Mouse (Mus musculus): Measurements from ENCODE around the gene 4931414P19Rik. TPM values are rescaled to one million over a fixed set of nuclear protein-coding genes. Genes with fewer than 3 reads are reported as not detected.

Gene 4931414P19Rik
- total and polyA plus RNA-seq, 3 experiments, result 1.5 to 2.9 (median 2.7) TPM

- Histone ChIP-seq H3K4me2 (ENCODE audit: insufficient read depth, low read depth, poor library complexity, severe bottlenecking) (no peak overlapping the region), H3K27me3 (replicated peaks) (no peaks in the 10 kb centered on the region), H3K36me3 (replicated peaks in 1 of 2; ENCODE audit: control insufficient read depth in 1 of 2, insufficient read depth in 1 of 2, low read length in 1 of 2) (peaks cover 66 to 96% of the 10 kb centered on the region in 2 experiments), H3K4me3 (replicated peaks in 1 of 3; ENCODE audit: low read depth in 2 of 3, low read length in 2 of 3, poor library complexity in 1 of 3) (no peak overlapping the region), H3K9ac (ENCODE audit: insufficient read depth, low read depth) (no peak overlapping the region), H3K9me3 (replicated peaks; ENCODE audit: low read length) (no peaks in the 10 kb centered on the region), H3K4me1 (ENCODE audit: control insufficient read depth in 1 of 2, insufficient read depth in 2 of 2) (peaks cover 5 to 27% of the 10 kb centered on the region in 2 experiments; a peak in 2 of 4 replicates), H3K79me2 (replicated peaks; ENCODE audit: control insufficient read depth, extremely low read depth, insufficient read depth, poor library complexity, severe bottlenecking) (peaks cover 20% of the 10 kb centered on the region), H3K27ac (ENCODE audit: insufficient read depth, low read depth) (no peak overlapping the region)
- no peak for DNase-seq (ENCODE audit: extremely low read depth)
- in situ Hi-C loops (cut with MboI; ENCODE audit: low pct_ligation_motif_present, low pct_unique_long_range_greater_than_20kb, low sequenced_read_pairs), result loop anchor here (25.0 kb wide), 1 partner anchor 582 kb away; no protein-coding TSS in a partner anchor
- TF ChIP-seq E2F4 (IDR thresholded peaks at IDR 0.05; ENCODE audit: insufficient replicate concordance, low read depth, low read length) (no peak), POLR2AphosphoS2 (IDR thresholded peaks at IDR 0.05; ENCODE audit: low read depth, low read length) (no peak), UBTF (IDR thresholded peaks at IDR 0.05; ENCODE audit: low read depth, low read length) (no peak), NRF1 (IDR thresholded peaks at IDR 0.05; ENCODE audit: low read depth, low read length) (no peak), ZKSCAN1 (IDR thresholded peaks at IDR 0.05; ENCODE audit: borderline replicate concordance, low read depth, low read length) (no peak), USF2 (conservative IDR thresholded peaks at IDR 0.05; ENCODE audit: low read depth, low read length) (no peak), CHD2 (IDR thresholded peaks at IDR 0.05; ENCODE audit: low read length) (no peak), NELFE (IDR thresholded peaks at IDR 0.05; ENCODE audit: low read depth, low read length) (no peak), MEF2A (IDR thresholded peaks at IDR 0.05; ENCODE audit: borderline replicate concordance, low read depth, low read length) (no peak), BHLHE40 (IDR thresholded peaks at IDR 0.05; ENCODE audit: low read depth, low read length) (no peak), JUND (conservative IDR thresholded peaks at IDR 0.05; ENCODE audit: low read depth, low read length) (no peak), SMC3 (IDR thresholded peaks at IDR 0.05; ENCODE audit: low read depth, low read length) (no peak), GABPA (IDR thresholded peaks at IDR 0.05; ENCODE audit: insufficient replicate concordance, low read depth, low read length) (no peak), TBP (conservative IDR thresholded peaks at IDR 0.05; ENCODE audit: low read depth, low read length) (no peak)
- dilution Hi-C loops (cut with MboI; ENCODE audit: extremely low pct_ligation_motif_present, extremely low pct_unique_long_range_greater_than_20kb, low sequenced_read_pairs), result no loop called here
Observed at GRCm38 (mm10) chr14:54644294-54644693, 38.5 kb upstream of the 4931414P19Rik start.

DNA sequence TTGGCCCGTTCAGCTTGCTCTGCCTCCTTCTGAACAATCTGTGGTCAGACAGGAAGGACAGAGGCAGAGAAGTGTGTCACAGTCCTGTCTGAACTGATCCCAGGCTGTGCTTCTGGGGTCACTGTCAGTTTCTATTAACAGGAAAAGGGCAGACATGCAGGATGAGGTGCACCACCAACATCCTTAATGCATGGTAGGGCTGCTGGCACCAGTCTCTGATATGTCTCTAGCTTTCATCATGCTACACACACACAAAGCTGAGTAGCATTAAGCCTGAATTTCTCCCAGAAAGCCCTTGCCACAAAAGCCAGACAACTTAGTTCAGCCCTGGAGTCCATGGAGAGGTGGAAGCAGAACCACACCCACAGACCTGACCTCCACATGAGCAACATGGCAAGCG, 37.2 kb upstream of the 4931414P19Rik start:
- in situ Hi-C loops (cut with MboI; ENCODE audit: low pct_ligation_motif_present, low pct_unique_long_range_greater_than_20kb, low sequenced_read_pairs), result loop anchor here (25.0 kb wide), 1 partner anchor 581 kb away; no protein-coding TSS in a partner anchor
- no peak overlapping the region for H3K27ac ChIP-seq (ENCODE audit: insufficient read depth, low read depth)
- H3K4me1 ChIP-seq (ENCODE audit: control insufficient read depth in 1 of 2, insufficient read depth in 2 of 2), result peaks cover 5 to 17% of the 10 kb centered on the region in 2 experiments; a peak in 2 of 4 replicates
- H3K9ac ChIP-seq (ENCODE audit: insufficient read depth, low read depth), result no peak overlapping the region
- peaks cover 60 to 98% of the 10 kb centered on the region in 2 experiments for H3K36me3 ChIP-seq (replicated peaks in 1 of 2; ENCODE audit: control insufficient read depth in 1 of 2, insufficient read depth in 1 of 2, low read length in 1 of 2)
- peaks cover 9% of the 10 kb centered on the region for H3K79me2 ChIP-seq (replicated peaks; ENCODE audit: control insufficient read depth, extremely low read depth, insufficient read depth, poor library complexity, severe bottlenecking)
- H3K4me2 ChIP-seq (ENCODE audit: insufficient read depth, low read depth, poor library complexity, severe bottlenecking), result no peak overlapping the region
- no peak overlapping the region for H3K4me3 ChIP-seq (replicated peaks in 1 of 3; ENCODE audit: low read depth in 2 of 3, low read length in 2 of 3, poor library complexity in 1 of 3)
- DNase-seq (ENCODE audit: extremely low read depth), result no peak
- dilution Hi-C loops (cut with MboI; ENCODE audit: extremely low pct_ligation_motif_present, extremely low pct_unique_long_range_greater_than_20kb, low sequenced_read_pairs), result no loop called here
- H3K27me3 ChIP-seq (replicated peaks), result no peaks in the 10 kb centered on the region
- TF ChIP-seq IRF4 (IDR thresholded peaks at IDR 0.05; ENCODE audit: low read depth, low read length), result no peak
- no peak for TF ChIP-seq MAX (IDR thresholded peaks at IDR 0.05; ENCODE audit: low read length)
- TF ChIP-seq E2F4 (IDR thresholded peaks at IDR 0.05; ENCODE audit: insufficient replicate concordance, low read depth, low read length), result no peak
- no peak for TF ChIP-seq TCF12 (IDR thresholded peaks at IDR 0.05; ENCODE audit: low read depth, low read length)
- no peak for TF ChIP-seq MEF2A (IDR thresholded peaks at IDR 0.05; ENCODE audit: borderline replicate concordance, low read depth, low read length)
- no peak for TF ChIP-seq NRF1 (IDR thresholded peaks at IDR 0.05; ENCODE audit: low read depth, low read length)
- TF ChIP-seq POLR2AphosphoS2 (IDR thresholded peaks at IDR 0.05; ENCODE audit: low read depth, low read length), result no peak
- no peak for TF ChIP-seq GABPA (IDR thresholded peaks at IDR 0.05; ENCODE audit: insufficient replicate concordance, low read depth, low read length)
- TF ChIP-seq EP300 (IDR thresholded peaks at IDR 0.05; ENCODE audit: low read length), result no peak
- TF ChIP-seq JUN (IDR thresholded peaks at IDR 0.05; ENCODE audit: insufficient read depth, low read depth, low read length), result no peak
- no peak for TF ChIP-seq SIN3A (IDR thresholded peaks at IDR 0.05; ENCODE audit: low read length)
- TF ChIP-seq BHLHE40 (IDR thresholded peaks at IDR 0.05; ENCODE audit: low read depth, low read length), result no peak
- H3K9me3 ChIP-seq (replicated peaks; ENCODE audit: low read length), result no peaks in the 10 kb centered on the region
